Mouse (Mus musculus) bone marrow, adult 2 months (tissue): ENCODE data around the gene Dkk3.

Experiments
- CTCF ChIP-seq: fragments of 200-500 bp; IDR thresholded peaks from 2 replicates; pipeline ENCODE4 v1.5.1; 2011; ENCODE audit warnings: low read length, control low read depth; ENCODE audit not compliant: control insufficient read depth, insufficient read depth
- POLR2A ChIP-seq: fragments of 200-500 bp; IDR thresholded peaks from 2 replicates; pipeline ENCODE4 v1.6.1; 2011; ENCODE audit warnings: low read depth, mild to moderate bottlenecking, control low read depth, low read length, borderline replicate concordance; ENCODE audit not compliant: control insufficient read depth

- TF ChIP-seq POLR2A, result no peak
- no peak for TF ChIP-seq CTCF
Observed at GRCm38 (mm10) chr7:112121866-112122500, 36.9 kb downstream of the Dkk3 start.
